Mouse (Mus musculus) right cerebral cortex, postnatal 4 days (tissue): ENCODE measurements around the gene Tmprss6.

Experiments used
- DNase-seq: peaks from one replicate; pipeline ENCODE4 v3.0.0-alpha.2; 2022

Tmprss6 gene

GRCm38 (mm10) chr15:78481448-78482000 lies 13.1 kb upstream of the Tmprss6 start:
- DNase-seq = no peak

- DNase-seq = no peak
Measured at GRCm38 (mm10) chr15:78480991-78481390, 12.6 kb upstream of the Tmprss6 start.

DNA sequence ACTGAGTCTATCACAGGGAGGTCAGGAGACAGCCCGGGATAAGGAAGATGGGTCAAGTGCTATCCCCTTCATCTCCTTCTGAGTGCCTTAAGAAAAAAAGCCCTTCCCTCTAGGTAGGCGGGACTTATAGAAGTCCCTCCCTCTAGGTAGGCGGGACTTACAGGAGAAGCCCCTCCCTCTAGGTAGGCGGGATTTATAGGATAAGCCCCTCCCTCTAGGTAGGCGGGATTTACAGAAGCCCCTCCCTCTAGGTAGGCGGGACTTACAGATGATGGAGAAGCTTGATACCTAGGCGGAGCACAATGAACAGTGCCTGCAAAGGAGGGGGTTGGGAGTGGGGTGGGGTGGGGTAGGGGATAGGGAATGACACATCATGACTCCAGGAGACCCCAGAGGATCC lies 11.7 kb upstream of the Tmprss6 start:
- no peak for DNase-seq

DNA sequence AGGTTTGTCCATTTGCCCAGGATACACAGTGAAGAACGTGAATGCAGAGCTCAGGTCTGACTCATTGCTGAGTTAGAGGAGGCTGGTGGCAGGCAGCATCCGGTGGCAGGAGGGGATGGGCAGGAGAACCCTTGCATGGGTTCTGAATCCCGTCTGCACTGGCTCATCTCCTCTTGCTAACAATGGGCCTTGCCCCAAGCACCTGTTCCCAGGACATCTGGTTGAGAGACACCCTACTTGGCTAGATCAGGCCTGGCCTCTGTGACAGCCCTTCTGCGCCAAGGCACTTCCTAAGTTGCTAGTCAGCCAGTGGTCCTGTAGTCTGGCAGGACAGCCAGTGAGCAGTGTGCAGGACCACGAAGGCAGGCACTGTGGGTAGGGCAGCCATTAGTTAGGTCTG lies 11.0 kb upstream of the Tmprss6 start:
- no peak for DNase-seq

DNA sequence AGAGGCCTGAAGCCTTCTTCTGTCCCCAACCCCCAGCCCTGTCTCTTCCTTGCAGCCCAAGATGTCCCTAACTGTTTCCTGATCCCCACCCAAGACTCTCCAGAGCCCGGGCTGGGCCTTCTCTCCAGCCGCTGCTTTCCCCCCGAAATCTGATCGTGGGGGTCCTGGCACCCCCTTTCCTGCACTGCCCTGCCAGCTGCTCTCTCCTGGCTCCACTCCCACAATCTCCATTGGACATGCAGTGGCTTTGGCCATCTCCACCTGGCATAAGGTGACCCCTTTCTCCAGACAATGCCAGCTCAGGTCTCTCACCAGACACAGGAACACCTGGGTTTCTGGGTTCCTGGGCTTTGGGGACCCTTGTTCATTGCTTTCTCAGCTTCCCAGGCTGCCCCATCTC lies 9.6 kb upstream of the Tmprss6 start:
- no peak for DNase-seq

DNA sequence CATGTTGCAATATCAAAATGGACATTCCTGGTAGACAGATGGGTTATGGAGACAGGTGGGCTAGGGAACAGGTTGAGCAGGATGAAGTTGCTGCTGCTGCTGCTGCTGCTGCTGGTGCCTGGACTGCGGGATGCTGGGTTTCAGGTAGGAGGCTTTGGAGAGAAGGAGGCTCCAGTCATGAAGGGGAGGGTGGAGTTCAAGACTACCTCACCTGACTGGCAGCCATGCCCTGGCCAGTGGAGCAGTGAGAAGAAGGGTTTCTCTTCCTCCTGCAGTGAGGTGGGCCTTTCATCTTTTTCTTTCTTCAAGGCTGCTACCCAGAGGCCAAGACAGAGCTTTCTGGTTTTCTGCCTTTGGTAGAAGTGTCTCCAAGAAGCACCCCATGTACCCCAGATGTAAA lies 8.4 kb upstream of the Tmprss6 start:
- DNase-seq = no peak

- no peak for DNase-seq
Measured at GRCm38 (mm10) chr15:78475604-78476031, 7.2 kb upstream of the Tmprss6 start.

- DNase-seq = no peak
Measured at GRCm38 (mm10) chr15:78473442-78473841, 5.0 kb upstream of the Tmprss6 start.

GRCm38 (mm10) chr15:78471902-78472301 lies 3.5 kb upstream of the Tmprss6 start:
- DNase-seq = no peak

DNA sequence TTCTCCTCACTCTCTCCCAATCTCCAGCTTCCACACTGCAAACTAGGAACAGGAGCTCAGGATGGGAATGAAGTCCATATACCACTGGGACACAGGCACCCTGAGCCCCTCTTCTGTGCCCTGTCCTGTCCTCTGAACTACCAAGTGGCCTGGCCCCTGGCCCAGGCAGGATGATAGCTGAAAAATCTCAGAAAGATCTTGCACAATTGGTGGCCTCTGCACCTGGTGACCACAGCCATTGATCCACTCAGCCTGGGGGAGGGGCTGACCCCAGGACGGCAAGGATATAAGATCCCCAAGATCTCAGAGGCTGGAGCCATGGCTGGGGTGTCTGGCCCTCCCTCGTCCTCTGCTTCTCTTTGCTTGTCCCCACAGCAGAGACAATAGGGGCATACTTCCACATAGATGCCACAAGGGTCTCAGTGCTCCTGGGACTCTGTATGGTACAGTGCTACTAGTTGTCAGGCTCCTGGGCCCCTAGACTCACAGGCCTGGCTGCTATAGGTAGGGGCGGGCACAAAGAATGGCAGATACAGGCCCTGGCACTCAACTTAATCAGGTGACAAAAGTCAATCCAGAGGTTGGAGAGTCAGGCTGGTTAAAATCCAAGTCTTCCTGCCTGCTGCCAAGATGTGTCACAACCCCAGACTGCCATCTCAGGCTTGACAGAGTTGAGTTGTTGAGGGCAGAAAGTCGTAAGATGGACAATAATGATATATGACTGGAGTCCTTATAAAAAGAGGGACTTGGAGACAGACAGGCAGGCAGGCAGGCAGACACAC lies 2.3 kb upstream of the Tmprss6 start:
- DNase-seq = no peak

- no peak for DNase-seq
Measured at GRCm38 (mm10) chr15:78467570-78467969, 864 bp downstream of the Tmprss6 start.

- DNase-seq = no peak
Measured at GRCm38 (mm10) chr15:78466809-78467208, 1.6 kb downstream of the Tmprss6 start.

GRCm38 (mm10) chr15:78462981-78463380 lies 5.5 kb downstream of the Tmprss6 start:
- no peak for DNase-seq

DNA sequence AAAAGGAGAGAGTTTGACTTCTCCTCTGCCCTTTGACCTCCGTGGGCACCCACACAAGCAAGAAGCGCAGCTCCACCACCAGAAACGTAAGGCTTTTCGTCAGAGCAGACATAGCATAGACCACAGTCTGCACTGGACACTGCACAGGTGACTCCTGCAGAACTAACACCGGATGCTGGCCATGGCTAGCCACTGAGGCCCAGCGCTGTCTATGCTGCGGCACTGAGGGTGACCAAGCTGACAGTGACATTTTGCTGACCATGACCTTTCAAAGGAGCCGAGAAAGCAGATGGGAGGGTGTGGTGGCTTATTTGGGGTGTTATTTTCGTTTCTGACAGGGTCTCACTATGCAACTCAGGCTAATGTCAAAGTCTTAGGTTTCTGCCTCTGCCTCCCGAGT lies 11.2 kb downstream of the Tmprss6 start:
- DNase-seq = no peak

DNA sequence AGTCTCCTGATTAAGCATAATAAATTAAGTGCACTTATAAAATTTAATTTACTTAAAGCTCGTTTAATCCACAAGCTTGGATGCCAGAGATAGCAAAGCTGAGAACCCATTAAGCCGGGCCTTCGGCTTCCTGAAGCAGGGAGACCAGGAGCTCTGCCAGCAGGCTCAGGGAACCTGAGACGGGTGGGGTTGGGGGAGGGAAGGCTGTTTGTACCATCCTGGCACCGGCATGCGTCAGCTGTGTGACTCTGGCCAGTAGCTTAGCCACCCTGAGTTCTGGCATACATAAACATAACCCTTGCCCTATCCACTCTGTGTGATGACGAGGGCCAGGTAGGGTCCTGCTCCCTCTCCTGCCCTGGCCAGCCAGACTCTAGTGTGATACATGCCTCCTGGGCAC lies 12.4 kb downstream of the Tmprss6 start:
- no peak for DNase-seq

DNA sequence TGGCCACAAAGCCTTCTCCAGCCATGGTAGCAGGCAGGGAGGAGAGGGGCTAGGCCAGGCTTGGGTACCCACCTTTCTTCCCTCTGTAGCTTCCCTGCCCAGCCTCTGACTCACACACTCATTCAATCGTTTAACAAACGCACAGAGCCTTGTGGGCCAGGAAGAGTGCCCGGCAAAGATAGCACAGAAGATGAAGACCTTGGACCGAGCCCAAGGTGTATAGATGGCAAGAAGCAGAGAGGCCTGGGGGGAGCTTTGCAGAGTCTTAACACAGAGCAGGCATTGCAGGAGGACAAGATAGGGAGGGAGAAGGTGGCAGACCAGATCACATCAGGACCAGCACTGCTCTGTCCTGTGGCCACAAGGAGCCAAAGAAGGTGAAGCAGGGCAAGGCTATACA lies 13.3 kb downstream of the Tmprss6 start:
- no peak for DNase-seq

GRCm38 (mm10) chr15:78452929-78453328 lies 15.5 kb downstream of the Tmprss6 start:
- DNase-seq = no peak

GRCm38 (mm10) chr15:78451201-78451600 lies 17.2 kb downstream of the Tmprss6 start:
- DNase-seq = no peak

DNA sequence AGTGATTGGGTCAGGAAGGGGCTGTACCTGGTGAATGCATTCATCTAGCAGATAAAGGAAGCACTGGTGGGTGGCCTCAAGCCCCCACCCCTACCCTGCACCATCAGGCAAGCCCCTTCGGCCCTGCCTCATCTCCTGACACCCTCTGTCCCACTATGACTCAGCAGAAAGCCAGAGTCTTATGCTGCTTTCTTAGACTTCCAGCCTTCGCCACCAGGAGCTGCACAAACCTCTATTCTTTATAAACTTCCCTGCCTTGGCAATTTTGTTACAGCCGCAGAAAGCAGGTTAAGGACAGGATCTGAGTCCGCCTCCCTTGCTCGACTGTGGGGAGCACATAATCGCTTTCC lies 18.0 kb downstream of the Tmprss6 start:
- DNase-seq = no peak

DNA sequence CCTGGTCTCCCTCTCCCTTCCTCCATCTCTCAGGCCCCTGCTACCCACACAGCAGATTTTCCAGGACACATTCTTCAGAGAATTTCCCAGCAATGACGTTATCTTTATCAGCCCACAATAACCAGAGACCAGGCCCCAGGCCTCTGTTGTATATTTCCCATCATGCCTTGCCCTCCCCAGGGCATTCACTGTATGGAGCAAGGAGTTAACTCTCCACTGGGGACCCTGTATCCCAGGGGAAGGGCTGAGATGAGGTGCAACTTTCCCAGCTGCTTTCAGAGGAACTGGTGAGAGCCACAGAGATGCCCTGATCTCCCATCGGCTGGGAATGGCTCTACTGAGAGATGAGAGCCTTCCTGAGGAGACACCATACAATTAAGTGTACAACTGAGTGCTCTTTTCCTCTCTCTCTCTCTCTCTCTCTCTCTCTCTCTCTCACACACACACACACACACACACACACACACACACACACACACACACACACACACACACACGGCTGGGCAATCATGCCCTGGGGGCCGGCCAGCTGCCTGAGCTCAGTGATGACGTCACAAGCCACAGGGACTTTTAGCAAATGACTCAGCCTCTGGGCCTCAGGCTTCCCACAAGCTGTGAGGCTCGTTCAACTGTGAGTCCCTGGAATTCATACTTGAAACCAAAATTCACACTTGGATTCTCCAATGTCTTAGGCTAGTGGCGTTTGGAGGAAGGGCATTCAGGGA lies 18.6 kb downstream of the Tmprss6 start:
- no peak for DNase-seq

GRCm38 (mm10) chr15:78449131-78449530 lies 19.3 kb downstream of the Tmprss6 start:
- DNase-seq = no peak

DNA sequence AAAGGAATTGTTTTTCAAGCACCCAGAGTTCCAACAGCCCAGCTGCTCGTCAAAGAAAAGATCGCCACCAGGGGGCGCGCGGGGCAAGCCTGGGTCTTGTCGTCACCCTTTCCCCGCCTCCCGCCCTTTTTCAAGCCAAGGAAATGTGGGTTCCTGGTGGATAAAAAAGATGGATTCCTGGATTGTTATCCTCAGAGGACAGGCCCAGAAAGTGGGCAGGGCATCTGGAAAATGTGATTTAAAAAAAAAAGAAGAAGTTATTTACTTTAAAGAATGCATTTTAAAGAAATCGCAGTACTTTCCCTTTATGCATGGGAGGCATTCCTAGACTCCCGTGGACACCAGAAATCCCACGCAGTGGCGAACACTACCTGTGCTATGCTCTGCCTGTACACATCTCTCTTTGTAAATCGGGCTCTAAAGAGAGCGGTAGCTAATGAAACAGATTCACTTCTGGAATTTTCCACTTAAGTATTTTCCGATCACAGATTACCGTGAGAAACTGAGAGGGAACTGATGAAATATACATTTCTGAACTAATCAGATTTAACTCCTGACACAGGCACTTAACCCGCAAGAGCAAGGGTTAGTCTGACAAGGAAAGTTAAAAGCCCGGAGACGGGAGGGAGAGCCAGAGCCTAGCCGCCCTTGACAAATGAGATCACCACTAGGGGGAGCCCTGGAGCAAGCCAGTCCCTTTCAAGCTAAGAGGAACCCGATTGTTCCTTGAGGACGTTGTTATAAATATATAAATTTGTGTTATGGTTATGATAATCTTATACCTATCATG lies 20.5 kb downstream of the Tmprss6 start:
- DNase-seq = peak; percentile 100

GRCm38 (mm10) chr15:78447121-78447520 lies 21.3 kb downstream of the Tmprss6 start:
- DNase-seq = no peak
